Mouse (Mus musculus): ENCODE results near the gene Mpi.

The Mpi gene

GRCm38 (mm10) chr9:57561711-57562099 is 9.1 kb upstream of the Mpi start:
- DNase-seq (ENCODE audit: low read depth, low spot score): no peak

- peak; percentile 89 for DNase-seq (ENCODE audit: low read depth, low spot score)
Measured at GRCm38 (mm10) chr9:57560861-57561710, 8.5 kb upstream of the Mpi start, which contains the start of gene Scamp2. Scamp2 (plus strand) TSS chr9:57560943.

- DNase-seq (ENCODE audit: low read depth, low spot score): no peak
Measured at GRCm38 (mm10) chr9:57560263-57560662, 7.7 kb upstream of the Mpi start.

- no peak for DNase-seq (ENCODE audit: low read depth, low spot score)
Measured at GRCm38 (mm10) chr9:57559568-57559967, 7.0 kb upstream of the Mpi start.

- no peak for DNase-seq (ENCODE audit: low read depth, low spot score)
Measured at GRCm38 (mm10) chr9:57558625-57559024, 6.1 kb upstream of the Mpi start.

- DNase-seq (ENCODE audit: low read depth, low spot score): no peak
Measured at GRCm38 (mm10) chr9:57557215-57557614, 4.7 kb upstream of the Mpi start.

DNA sequence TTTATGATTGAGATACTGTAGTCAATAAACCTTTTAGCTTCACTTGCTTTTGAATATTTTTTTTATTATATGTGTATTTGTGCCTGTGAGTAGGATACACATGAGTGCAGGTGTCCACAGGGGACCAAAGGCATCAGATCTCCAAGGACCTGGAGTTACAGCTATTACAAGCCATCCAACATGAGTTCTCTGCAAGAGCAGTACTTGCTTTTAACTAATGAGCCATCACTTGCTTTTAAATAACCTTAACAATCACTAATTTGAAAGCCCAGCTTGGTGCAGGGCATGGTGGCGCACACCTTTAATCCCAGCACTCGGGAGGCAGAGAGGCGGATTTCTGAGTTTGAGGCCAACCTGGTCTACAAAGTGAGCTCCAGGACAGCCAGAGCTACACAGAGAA is 2.2 kb upstream of the Mpi start:
- no peak for DNase-seq (ENCODE audit: low read depth, low spot score)

DNA sequence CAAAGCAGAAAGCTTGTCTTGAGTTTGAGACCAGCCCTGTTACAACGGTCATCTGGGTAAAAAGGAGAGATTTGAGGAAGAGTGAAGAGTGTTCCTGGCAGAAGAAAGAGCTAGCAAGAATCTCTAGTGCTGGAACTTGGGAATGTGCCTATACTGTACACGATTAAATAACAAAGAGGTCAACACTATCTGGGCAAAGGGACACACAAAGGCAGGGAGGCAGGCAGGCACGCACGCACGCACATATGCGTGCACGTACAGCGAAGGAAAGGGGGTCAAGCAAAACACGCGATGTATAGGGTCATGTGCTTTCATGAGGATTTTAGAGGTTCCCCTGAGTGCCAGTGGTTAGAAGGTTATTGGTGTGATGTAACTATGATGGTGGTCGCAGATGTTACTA is 556 bp upstream of the Mpi start:
- no peak for DNase-seq (ENCODE audit: low read depth, low spot score)

DNA sequence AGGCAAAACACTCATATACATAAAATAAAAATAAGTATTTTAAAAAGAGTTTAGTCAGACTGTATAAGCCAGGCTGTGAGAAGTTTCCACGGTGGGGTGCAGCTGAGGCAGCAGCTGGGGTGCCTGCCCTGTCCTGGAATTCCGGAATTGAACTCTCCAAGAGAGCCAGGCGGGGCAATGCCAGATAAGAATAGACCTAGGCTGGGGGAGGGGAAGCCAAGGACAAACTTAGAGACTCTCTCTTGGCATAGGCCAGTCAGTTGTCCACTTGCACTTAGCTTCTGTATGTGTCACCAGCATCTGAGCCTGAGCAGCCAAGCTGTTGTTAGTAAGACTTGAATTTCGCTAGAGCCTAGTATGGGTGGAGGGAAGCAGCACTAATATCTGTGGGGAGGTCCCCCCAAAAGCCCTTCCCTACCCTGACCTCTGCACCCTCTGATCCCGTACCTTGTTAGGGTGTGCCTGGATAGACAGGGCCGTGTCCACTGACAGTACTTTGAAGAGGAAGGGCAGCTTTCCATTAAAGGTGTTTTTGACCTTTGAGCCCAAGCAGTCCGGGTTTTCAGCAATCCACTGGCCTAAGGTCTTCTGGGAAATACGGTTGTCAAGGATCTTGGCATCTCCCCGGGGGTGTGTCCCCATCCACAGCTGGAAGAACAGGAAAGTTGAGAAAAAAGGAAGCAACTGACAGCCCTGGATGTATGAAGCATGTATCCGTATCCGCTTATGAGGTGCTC is 2.3 kb downstream of the Mpi start:
- DNase-seq (ENCODE audit: low read depth, low spot score): no peak

DNA sequence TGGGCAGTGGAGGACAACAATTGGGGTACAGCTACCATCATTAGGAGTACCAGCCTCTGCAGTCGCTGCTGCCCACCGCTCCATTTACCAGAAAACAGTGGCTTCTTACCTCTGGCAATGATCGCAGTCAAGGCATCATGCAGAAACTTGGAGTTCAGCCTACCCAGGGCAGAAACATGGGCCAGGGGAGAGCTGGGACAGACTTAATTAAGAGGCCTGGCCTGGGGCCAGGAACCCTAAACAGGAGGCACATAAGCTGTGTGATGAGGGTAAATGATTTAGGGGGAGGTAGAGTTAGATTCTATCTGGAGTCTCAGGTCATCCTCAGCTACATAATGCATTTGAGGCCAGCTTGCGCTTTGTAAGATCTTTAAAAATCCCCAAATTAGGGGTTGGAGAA is 3.4 kb downstream of the Mpi start:
- no peak for DNase-seq (ENCODE audit: low read depth, low spot score)

DNA sequence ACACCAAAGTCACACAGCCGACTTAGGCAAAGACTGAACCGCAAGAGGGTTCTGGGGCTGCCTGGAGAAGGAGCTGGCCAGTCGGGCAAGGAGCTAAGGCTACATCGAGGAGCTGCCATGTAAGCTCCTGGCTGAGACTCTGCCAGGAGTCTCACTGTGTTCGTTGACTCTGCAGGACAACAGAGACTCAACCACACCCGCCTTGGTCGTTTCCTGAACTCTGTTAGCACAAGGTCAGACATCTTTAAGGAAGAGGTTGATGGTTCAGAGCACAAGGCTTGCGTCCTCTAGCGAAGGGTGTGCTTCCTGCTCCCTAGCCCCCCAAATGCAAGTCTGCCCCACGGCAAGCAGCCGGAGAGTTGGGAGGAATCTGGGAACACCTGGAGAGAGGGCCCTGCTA is 4.7 kb downstream of the Mpi start:
- DNase-seq (ENCODE audit: low read depth, low spot score): no peak

DNA sequence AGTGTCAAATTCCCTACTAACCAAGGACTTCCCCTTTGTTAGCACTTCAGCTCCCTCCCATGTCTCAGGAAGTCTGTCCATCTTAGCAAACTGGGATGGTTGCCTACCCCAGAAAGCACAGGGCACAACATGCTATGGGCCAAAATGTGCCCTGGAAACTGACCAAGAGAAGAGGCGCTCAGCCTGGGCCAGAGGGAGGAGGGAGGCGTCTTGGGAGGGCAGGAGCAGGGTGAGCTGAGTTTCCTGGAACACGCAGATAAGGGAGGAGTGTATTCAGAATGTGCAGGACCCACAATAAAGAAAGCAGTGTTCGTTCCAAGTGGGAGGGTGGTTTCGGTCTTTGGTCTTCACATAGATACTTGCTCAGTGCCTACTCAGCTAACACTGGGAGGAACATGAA is 5.3 kb downstream of the Mpi start:
- DNase-seq (ENCODE audit: low read depth, low spot score): no peak

GRCm38 (mm10) chr9:57543951-57544350 is 8.6 kb downstream of the Mpi start:
- no peak for DNase-seq (ENCODE audit: low read depth, low spot score)

GRCm38 (mm10) chr9:57541312-57541711 is 11.3 kb downstream of the Mpi start:
- DNase-seq (ENCODE audit: low read depth, low spot score): no peak

DNA sequence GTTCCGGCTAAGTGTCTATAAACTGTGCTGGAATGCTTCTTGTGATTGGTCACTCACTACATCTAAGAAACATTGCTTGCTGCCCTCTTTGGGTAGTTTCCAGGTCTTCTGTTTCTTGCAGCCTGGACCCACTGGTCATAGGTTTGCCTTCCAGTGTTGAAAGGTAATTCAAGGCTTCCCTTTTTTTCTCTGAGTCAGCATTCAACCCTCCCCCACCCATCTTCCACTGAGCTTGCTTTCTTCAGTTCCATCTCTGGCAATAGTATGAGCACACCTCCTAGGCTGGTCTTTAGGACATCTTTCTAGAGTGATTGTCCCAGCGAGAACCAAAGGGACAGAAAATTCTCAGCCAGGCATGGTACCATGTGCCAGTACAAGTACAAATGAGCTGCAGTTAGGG is 13.0 kb downstream of the Mpi start:
- no peak for DNase-seq (ENCODE audit: low read depth, low spot score)

DNA sequence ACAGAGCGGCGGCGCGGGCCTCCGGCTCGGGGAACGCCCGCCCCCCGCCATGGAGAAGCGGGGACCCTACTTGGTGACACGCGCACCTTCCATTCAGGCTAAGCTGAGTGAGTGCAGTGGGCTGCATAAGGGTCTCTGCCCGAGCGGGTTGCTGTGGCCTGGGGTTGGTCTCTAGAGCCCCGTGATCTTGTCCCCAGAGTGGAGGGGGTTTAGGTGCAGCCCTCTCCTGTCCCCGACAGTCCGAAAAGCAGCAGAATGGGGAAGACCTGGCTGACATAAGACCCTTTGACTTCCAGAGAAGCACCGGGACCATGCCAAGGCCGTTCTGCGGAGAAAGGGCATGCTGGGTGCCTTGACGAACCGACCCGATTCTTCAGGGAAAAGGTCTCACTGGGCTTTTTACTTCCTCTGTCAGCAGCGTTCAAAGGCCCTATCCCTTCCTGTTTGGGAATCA is 14.8 kb downstream of the Mpi start:
- DNase-seq (ENCODE audit: low read depth, low spot score): no peak

GRCm38 (mm10) chr9:57537044-57537727 is 15.4 kb downstream of the Mpi start, which contains the start of gene Fam219b:
Fam219b (plus strand) TSS chr9:57537528.
- peak; percentile 81 for DNase-seq (ENCODE audit: low read depth, low spot score)

DNA sequence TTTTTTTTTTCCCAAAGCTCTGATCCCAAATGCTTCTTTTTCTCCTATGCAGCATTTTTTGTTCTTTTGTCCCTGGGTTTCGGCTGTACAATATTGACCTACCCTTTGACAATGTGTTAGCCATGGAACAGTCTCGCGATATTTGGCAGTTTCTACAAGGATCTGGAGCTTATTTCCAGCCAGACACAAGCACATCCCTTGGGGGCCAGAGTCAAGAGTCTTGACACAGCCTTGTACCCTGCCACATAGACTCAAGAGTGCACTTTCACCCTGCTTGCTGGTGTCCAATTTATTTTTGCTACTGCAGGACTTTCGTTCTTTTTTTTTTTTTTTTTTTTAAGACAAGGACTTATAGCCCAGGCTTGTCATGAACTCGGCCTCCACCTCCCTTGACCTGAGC is 16.2 kb downstream of the Mpi start:
- DNase-seq (ENCODE audit: low read depth, low spot score): no peak

DNA sequence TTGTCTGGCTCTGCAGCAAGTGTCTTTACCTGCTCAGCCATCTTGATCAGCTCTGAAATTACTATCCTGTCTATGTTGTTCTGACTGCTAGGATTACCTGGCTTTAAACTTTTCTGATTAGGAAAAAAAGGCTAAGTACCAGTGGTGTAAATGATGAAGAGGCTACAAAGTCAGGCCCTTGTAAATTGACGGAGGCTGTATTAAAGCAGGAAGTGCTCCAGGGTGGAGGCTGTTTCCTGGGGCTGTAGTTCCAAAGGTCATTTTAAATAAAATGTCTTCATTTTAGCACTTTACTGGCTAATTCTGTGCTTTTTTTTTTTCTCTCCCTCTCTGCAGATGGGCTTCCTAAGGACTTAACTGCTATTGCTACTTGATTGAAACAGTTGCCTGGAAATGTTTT is 20.6 kb downstream of the Mpi start:
- no peak for DNase-seq (ENCODE audit: low read depth, low spot score)

- DNase-seq (ENCODE audit: low read depth, low spot score): no peak
Measured at GRCm38 (mm10) chr9:57526435-57526834, 26.1 kb downstream of the Mpi start.

DNA sequence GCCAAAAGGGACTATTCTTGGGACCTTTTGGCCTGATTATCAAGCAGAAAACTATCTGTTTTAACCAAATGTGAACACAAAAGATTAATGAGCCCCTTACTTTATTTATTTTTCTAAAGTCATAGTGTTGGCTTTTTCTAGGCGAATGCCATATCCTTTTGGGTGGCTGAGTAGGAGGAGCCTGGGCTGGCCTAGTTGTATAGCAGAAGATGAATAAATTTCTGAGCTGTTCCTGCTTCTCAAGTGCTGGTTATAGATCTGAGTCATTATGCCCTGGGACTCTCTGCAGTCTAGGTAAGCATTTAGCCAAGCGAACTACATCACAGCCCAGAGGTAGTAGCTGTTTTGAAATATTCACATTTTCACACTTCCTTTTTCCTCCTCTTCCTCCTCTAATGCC is 27.0 kb downstream of the Mpi start:
- no peak for DNase-seq (ENCODE audit: low read depth, low spot score)

- DNase-seq (ENCODE audit: low read depth, low spot score): no peak
Measured at GRCm38 (mm10) chr9:57524439-57524838, 28.1 kb downstream of the Mpi start.

Data from embryo, embryonic 11.5 days (tissue).